Mouse (Mus musculus) left cerebral cortex, postnatal 36 days (tissue): ENCODE measurements at regions not wholly inside any gene's neighbourhood (a gene's known extent, or its start where the extent isn't known, plus 50 kb on each side); places are given as distances from the start of the nearest gene placed in this dataset.

Experiments used
- DNase-seq, 2 experiments: peaks; one replicate each; pipeline ENCODE4 v3.0.0; 2021 to 2022; ENCODE audit warnings: low spot score in 2 of 2, mixed read lengths in 1 of 2
- intact Hi-C: fragments of 180-260 bp; cut with DNase I; formaldehyde crosslinking; loops from one replicate; pipeline ENCODE4 v1.15.1; 2025

- no peak for DNase-seq
- intact Hi-C loops: no loop called here
Measured at GRCm38 (mm10) chr4:153883057-153883456, 74.0 kb upstream of the A430005L14Rik start.

DNA sequence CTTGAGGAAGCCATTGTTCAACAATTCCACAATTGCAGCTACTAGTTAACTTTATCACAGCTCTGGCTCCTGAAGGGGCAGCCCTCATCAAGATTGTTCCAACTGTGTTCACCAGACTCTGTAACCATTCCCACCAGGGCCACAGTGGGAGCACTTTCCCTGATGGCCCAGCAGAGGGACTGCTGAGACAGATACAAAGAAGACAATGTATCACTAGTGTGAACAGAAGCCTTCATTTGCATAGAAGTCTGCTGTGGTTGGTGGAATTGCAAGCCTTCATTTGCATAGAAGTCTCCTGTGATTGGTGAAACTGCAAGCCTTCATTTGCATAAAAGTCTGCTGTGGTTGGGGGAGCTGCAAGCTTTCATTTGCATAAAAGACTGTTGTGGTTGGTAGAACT is 73.0 kb upstream of the A430005L14Rik start:
- intact Hi-C loops: no loop called here
- no peak for DNase-seq

- no peak for DNase-seq
- intact Hi-C loops: no loop called here
Measured at GRCm38 (mm10) chr4:153885836-153886235, 71.2 kb upstream of the A430005L14Rik start.

- no peak for DNase-seq
- intact Hi-C loops: no loop called here
Measured at GRCm38 (mm10) chr4:153890130-153890529, 66.9 kb upstream of the A430005L14Rik start.

DNA sequence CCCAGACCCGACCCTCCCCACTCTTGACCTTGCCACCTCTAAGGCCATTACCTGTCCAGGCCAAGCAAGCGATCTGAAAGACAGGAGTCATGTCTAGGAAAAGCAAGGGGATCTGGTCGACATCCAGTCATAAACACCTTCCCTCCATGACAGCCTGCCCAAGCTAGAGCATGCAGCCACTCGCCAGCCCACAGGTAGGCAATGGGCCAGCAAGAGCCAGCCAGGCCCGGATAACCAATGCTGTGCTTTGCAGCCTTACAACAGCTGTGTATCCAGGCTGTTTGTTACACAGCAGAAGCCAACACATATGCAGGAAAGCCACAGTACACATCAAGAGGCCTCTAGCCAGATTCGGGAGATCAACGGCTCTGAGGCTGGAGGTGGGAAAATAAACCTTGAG is 57.3 kb upstream of the A430005L14Rik start:
- intact Hi-C loops: no loop called here
- DNase-seq: no peak

DNA sequence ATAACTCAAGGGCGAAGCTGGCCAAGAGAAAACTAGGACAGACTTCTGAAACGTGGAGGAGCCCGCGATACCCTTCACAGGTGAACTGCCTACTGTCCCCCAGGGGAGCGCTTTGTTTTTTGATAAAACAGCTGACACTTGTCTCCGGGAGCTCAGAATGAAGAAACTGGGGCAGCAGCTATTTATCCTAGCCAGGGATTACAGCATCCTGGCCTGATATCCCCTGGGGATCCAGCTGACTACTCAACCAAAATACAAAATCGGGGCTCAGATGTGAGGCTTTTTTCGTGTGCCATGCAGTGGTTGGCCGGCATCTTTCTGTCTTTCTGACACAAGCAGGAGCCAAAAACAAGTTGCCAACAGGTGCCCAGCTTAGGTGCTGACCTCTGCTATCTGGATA is 52.0 kb upstream of the A430005L14Rik start:
- intact Hi-C loops: no loop called here
- DNase-seq: no peak

GRCm38 (mm10) chr4:153905511-153905910 is 51.5 kb upstream of the A430005L14Rik start:
- intact Hi-C loops: no loop called here
- DNase-seq: no peak
